ENCODE assay signal across 8 mouse cellular contexts in genomic region chr16:93884086-93884721, GRCm38 (mm10). TPM values are rescaled to one million over a fixed set of nuclear protein-coding genes. Genes with fewer than 3 reads are reported as not detected.
DNase-seq lines count a peak whose midpoint lies in the region; ATAC-seq and TF ChIP-seq lines count a peak whose summit lies in the region.

No protein-coding gene starts in this region.

- no peak for ATAC-seq in megakaryocyte, adult 5-6 weeks (ENCODE audit: poor library complexity, severe bottlenecking)
- peak; percentile 68 for ATAC-seq in hindbrain, embryonic 14.5 days (ENCODE audit: low FRiP score)
- ATAC-seq in liver, embryonic 14.5 days (ENCODE audit: insufficient read depth) = peak; percentile 69

- TF ChIP-seq POLR2A in bone marrow, adult 2 months (IDR thresholded peaks at IDR 0.05; ENCODE audit: borderline replicate concordance, control insufficient read depth, low read depth, low read length) = no peak
- TF ChIP-seq POLR2A in embryonic fibroblast, embryonic 13.5 days (IDR thresholded peaks at IDR 0.05; ENCODE audit: low read depth, low read length) = no peak

- TF ChIP-seq EP300 in liver, embryonic 14.5 days (IDR thresholded peaks at IDR 0.05; ENCODE audit: low read depth) = no peak

- no peak for TF ChIP-seq CTCF in bone marrow, adult 2 months (IDR thresholded peaks at IDR 0.05; ENCODE audit: control insufficient read depth, insufficient read depth, low read length)
- no peak for TF ChIP-seq CTCF in embryonic fibroblast, embryonic 13.5 days (IDR thresholded peaks at IDR 0.05; ENCODE audit: borderline replicate concordance, insufficient read depth, low read length)
- no peak for TF ChIP-seq CTCF in liver, embryonic 14.5 days (IDR thresholded peaks at IDR 0.05; ENCODE audit: low read depth)

- under 1% methylated on average over 43 of the region's 43 CpGs for WGBS in bone marrow, adult 2 months
- under 1% methylated on average over 43 of the region's 43 CpGs for WGBS in hindbrain, embryonic 14.5 days
- under 1% methylated on average over 38 of the region's 43 CpGs for WGBS in liver, embryonic 14.5 days (ENCODE audit: insufficient replicate concordance)

- H3K27ac ChIP-seq in bone marrow, adult 2 months (ENCODE audit: control insufficient read depth, insufficient read depth, low read depth, low read length, poor library complexity) = no peak overlapping the region; the same call in 1 of the 2 replicates
- H3K27ac ChIP-seq in embryonic fibroblast, embryonic 13.5 days (ENCODE audit: insufficient read depth, low read length) = no peak overlapping the region
- no peak overlapping the region for H3K27ac ChIP-seq in hindbrain, embryonic 14.5 days
- H3K27ac ChIP-seq in liver, embryonic 14.5 days = peak overlapping the region; percentile 20

- no peaks in the 10 kb centered on the region for H3K9me3 ChIP-seq in megakaryocyte, embryonic 14.5 days
- no peaks in the 10 kb centered on the region for H3K9me3 ChIP-seq in hindbrain, embryonic 14.5 days (ENCODE audit: control insufficient read depth, low read length)
- H3K9me3 ChIP-seq in liver, embryonic 14.5 days (ENCODE audit: control insufficient read depth, low read length) = no peaks in the 10 kb centered on the region

- H3K36me3 ChIP-seq in megakaryocyte, embryonic 14.5 days (replicated peaks; ENCODE audit: low read length) = peaks cover 32% of the 10 kb centered on the region
- 0 out of 2 replicates have a peak, but pooled peaks cover 6% of the 10 kb centered on the region for H3K36me3 ChIP-seq in hindbrain, embryonic 14.5 days (replicated peaks; ENCODE audit: control insufficient read depth, insufficient read depth)
- peaks cover 26% of the 10 kb centered on the region for H3K36me3 ChIP-seq in liver, embryonic 14.5 days (replicated peaks; ENCODE audit: control insufficient read depth, insufficient read depth, low read depth)

- H3K4me1 ChIP-seq in megakaryocyte, embryonic 14.5 days = peaks cover 29% of the 10 kb centered on the region
- no peaks in the 10 kb centered on the region for H3K4me1 ChIP-seq in bone marrow, adult 2 months (ENCODE audit: control insufficient read depth, insufficient read depth, low read length)
- no peaks in the 10 kb centered on the region; the same call in 1 of the 2 replicates for H3K4me1 ChIP-seq in embryonic fibroblast, embryonic 13.5 days (ENCODE audit: control insufficient read depth, insufficient read depth, low read length)
- H3K4me1 ChIP-seq in hindbrain, embryonic 14.5 days (replicated peaks; ENCODE audit: control insufficient read depth, insufficient read depth, low read length) = peaks cover 2% of the 10 kb centered on the region; the same call in 1 of the 2 replicates
- peaks cover 3 to 12% of the 10 kb centered on the region in 2 experiments; a peak in 3 of 4 replicates for H3K4me1 ChIP-seq in liver, embryonic 14.5 days (replicated peaks; ENCODE audit: control insufficient read depth in 2 of 2, insufficient read depth in 2 of 2, low read length in 1 of 2)

- DNase-seq in hindbrain, embryonic 14.5 days (ENCODE audit: low spot score) = peak; percentile 28
- DNase-seq in liver, embryonic 14.5 days (ENCODE audit: low read depth in 3 of 3, low spot score in 3 of 3) = peak in 1 of 3 experiments; percentile 22
- DNase-seq in retina, embryonic 14.5 days (ENCODE audit: low spot score) = peak; percentile 49
- no peak for DNase-seq in left cerebral cortex, adult 11 months (ENCODE audit: low spot score)

- peak overlapping the region; percentile 98 for H3K4me2 ChIP-seq in hindbrain, embryonic 14.5 days (replicated peaks)
- peak overlapping the region; percentile 86 for H3K4me2 ChIP-seq in liver, embryonic 14.5 days (ENCODE audit: low read depth)

- H3K4me3 ChIP-seq in megakaryocyte, embryonic 14.5 days (replicated peaks) = peak overlapping the region; percentile 95
- peak overlapping the region; percentile 92 for H3K4me3 ChIP-seq in bone marrow, adult 2 months (replicated peaks; ENCODE audit: control insufficient read depth, low read depth, low read length)
- peak overlapping the region; percentile 62 for H3K4me3 ChIP-seq in embryonic fibroblast, embryonic 13.5 days (ENCODE audit: insufficient read depth, low read length)
- peak overlapping the region; percentile 83 for H3K4me3 ChIP-seq in hindbrain, embryonic 14.5 days (replicated peaks; ENCODE audit: low read length)
- H3K4me3 ChIP-seq in liver, embryonic 14.5 days (ENCODE audit: insufficient read depth in 1 of 2, low read depth in 2 of 2, low read length in 2 of 2) = peak overlapping the region; percentile 77 to 96

- H3K9ac ChIP-seq in hindbrain, embryonic 14.5 days = peak overlapping the region; percentile 73
- peak overlapping the region; percentile 88 for H3K9ac ChIP-seq in liver, embryonic 14.5 days (replicated peaks)

- H3K27me3 ChIP-seq in megakaryocyte, embryonic 14.5 days (replicated peaks) = no peaks in the 10 kb centered on the region
- H3K27me3 ChIP-seq in hindbrain, embryonic 14.5 days (ENCODE audit: control insufficient read depth, insufficient read depth, low read length) = no peaks in the 10 kb centered on the region
- H3K27me3 ChIP-seq in liver, embryonic 14.5 days (ENCODE audit: control insufficient read depth, insufficient read depth, low read length) = no peaks in the 10 kb centered on the region

RNA-seq across cellular contexts. Expression of gene Chaf1b, which starts 0.5 kb away (rescaled TPM):
- 25.1 and 34.4 TPM in 2 replicates for polyA plus RNA-seq in megakaryocyte, embryonic 14.5 days (2012; ENCODE audit: insufficient read depth, low replicate concordance)
- total RNA-seq in megakaryocyte, adult 5-6 weeks (2015) = 19.6 and 25.9 TPM in 2 replicates
- 28.1 and 30.4 TPM in 2 replicates for total RNA-seq in megakaryocyte, adult 5-6 weeks (2017)
- 22.1 and 39.4 TPM in 2 replicates for polyA plus RNA-seq in bone marrow, adult 2 months (2011; ENCODE audit: insufficient read depth, insufficient read length, low replicate concordance, missing spikeins)
- polyA plus RNA-seq in embryonic fibroblast, embryonic 13.5 days (2011; ENCODE audit: insufficient read length, low read depth, missing spikeins) = 15.0 and 19.3 TPM in 2 replicates
- 19.9 and 21.2 TPM in 2 replicates for polyA plus RNA-seq in hindbrain, embryonic 14.5 days (2014; fragmentation: Nextera tagmentation; extraction: Ambion mirVana)
- polyA plus RNA-seq in liver, embryonic 14.5 days (2012; rRNA removed) = 22.8 and 24.3 TPM in 2 replicates
- 55.0 and 56.2 TPM in 2 replicates for polyA plus RNA-seq in liver, embryonic 14.5 days (2014; fragmentation: Nextera tagmentation; extraction: Ambion mirVana)

RNA-seq across cellular contexts. Expression of gene Morc3, which starts 52.3 kb away (rescaled TPM):
- 2.9 TPM in 1 of 2 replicates, not detected in the other for polyA plus RNA-seq in megakaryocyte, embryonic 14.5 days (2012; ENCODE audit: insufficient read depth, low replicate concordance)
- total RNA-seq in megakaryocyte, adult 5-6 weeks (2015) = 123 and 137 TPM in 2 replicates
- total RNA-seq in megakaryocyte, adult 5-6 weeks (2017) = 216 and 248 TPM in 2 replicates
- 26.5 and 34.2 TPM in 2 replicates for polyA plus RNA-seq in bone marrow, adult 2 months (2011; ENCODE audit: insufficient read depth, insufficient read length, low replicate concordance, missing spikeins)
- polyA plus RNA-seq in embryonic fibroblast, embryonic 13.5 days (2011; ENCODE audit: insufficient read length, low read depth, missing spikeins) = 38.8 and 41.2 TPM in 2 replicates
- 33.6 and 36.5 TPM in 2 replicates for polyA plus RNA-seq in hindbrain, embryonic 14.5 days (2014; fragmentation: Nextera tagmentation; extraction: Ambion mirVana)
- 6.2 and 11.8 TPM in 2 replicates for polyA plus RNA-seq in liver, embryonic 14.5 days (2012; rRNA removed)
- polyA plus RNA-seq in liver, embryonic 14.5 days (2014; fragmentation: Nextera tagmentation; extraction: Ambion mirVana) = 14.5 and 16.4 TPM in 2 replicates
